Mouse (Mus musculus) T-helper 17 cell (primary cell): ENCODE results near the gene Nes.

Source experiments
- in situ Hi-C, 2 experiments: fragments of 300-600 bp; cut with MboI, MseI; formaldehyde crosslinking; loops; 1 replicate in 1 of 2; 2 replicates in 1 of 2; pipeline ENCODE4 v1.15.1; 2025; ENCODE audit warnings: high pct_unique_total_duplicates in 2 of 2

Nes gene

GRCm38 (mm10) chr3:87970939-87971488 lies at the start of gene Nes:
Gene Nes, plus strand, starts transcription at chr3:87971078.
- in situ Hi-C loops: loop anchor here in 1 of 2 experiments (10.0 to 25.0 kb wide), 2 partner anchors 1316 to 1466 kb away; partner anchors contain the start of genes Pbxip1 and Pygo2

DNA sequence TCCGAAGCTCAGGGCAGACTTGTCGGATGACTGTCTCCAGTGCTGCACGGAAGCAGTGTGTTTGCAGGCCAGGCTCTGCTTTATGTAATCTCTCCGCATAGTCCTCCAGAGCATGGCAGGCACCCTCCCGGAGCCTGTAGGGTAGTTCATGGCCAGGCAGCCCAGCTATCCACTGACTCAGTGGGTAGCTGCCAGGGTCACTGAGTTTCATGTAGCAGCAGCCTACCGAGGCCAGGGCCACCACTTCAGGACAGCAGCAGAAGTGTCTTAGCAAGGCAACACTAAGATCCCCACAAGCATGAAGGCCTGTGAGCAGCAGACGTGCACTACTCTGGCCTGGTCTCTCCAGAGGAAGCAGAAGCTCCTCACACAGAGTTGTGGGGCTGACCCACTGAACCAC lies 45.9 kb upstream of the Nes start:
- in situ Hi-C loops: loop anchor here in 1 of 2 experiments (5.0 kb wide), 1 partner anchor 33 kb away; no protein-coding TSS in a partner anchor

- in situ Hi-C loops: loop anchor here in 1 of 2 experiments (5.0 kb wide), 1 partner anchor 35 kb away; no protein-coding TSS in a partner anchor
Observed at GRCm38 (mm10) chr3:87927452-87927851, 43.4 kb upstream of the Nes start.

GRCm38 (mm10) chr3:87929341-87930077 lies 41.4 kb upstream of the Nes start:
- in situ Hi-C loops: loop anchor here in 1 of 2 experiments (5.0 kb wide), 1 partner anchor 37 kb away; no protein-coding TSS in a partner anchor

DNA sequence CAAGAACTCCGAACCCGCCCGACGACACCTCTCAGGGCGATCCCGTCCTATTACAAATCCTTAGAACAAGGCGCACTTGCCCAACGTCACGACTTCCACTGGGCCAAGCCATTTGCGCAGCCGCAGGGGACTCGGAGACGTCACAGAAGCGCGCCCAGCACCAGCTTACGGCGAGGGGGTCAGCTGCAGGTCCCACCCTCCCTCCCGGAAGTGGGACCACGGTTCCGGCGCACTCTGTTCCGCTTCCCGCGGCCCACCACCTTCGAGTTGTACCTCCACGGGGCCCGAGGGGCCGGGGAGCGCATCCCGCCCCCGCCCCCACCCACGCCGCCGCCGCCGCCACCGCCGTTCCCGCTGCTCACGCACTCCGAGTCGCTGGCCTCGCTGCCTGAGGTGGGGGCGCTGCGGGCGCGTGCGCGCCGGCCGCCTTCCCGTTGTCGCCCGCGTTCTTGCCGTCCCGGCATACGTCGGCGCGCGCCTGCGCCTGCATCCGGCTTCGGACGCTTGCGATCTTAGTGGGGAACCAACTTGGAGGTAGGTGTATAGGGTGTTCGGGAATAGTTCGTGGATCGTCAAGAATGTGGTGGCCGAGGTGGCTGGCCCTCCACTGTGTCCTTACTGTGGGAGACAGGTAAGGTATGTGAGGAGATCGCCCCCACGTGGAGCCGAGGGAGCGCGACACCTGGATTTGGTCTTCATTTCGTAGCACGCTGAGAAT lies 40.6 kb upstream of the Nes start, which contains the start of the genes Isg20l2 and Rrnad1:
Gene Isg20l2, plus strand, starts transcription at position 237 of the 718 bp plus-strand sequence.
Gene Rrnad1, minus strand, starts transcription at position 640 of the 718 bp plus-strand sequence.
- in situ Hi-C loops: no loop called here

- in situ Hi-C loops: no loop called here
Observed at GRCm38 (mm10) chr3:87934026-87934425, 36.9 kb upstream of the Nes start.

DNA sequence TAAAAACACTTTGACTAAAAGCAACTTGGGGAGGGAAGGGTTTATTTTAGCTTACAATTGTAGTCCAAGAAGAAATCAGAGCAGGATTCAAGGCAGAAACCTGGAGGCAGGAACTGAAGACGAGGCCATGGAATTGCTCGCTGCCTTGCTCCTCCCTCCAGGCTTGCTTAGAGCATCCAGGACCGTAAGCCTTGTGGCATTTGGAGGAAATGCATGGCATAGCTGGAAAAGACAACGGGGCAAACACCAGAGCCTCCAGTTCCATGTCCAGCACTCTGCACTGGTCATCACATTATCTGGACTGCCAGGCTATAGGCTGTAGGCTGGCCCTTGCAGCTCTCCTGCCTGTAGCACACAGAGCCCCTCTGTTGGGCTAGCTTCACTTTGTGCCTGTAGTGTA lies 36.4 kb upstream of the Nes start:
- in situ Hi-C loops: no loop called here

DNA sequence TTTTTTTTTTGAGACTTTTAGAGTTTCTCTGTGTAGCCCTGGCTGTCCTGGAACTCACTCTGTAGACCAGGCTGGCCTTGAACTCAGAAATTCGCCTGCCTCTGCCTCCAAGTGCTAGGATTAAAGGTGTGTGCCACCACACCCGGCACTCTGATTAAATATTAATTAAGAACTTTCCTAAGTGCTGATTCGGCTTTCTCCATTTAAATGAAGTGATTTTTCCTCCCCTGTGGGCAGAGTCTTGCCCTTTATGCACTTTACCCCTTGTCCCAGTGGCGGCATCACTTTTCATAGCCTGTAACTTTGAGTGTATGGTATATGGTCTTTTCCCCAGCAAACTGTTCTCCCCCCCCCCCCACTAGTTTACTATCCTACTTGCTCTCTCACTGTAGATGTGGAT lies 35.7 kb upstream of the Nes start:
- in situ Hi-C loops: no loop called here

- in situ Hi-C loops: no loop called here
Observed at GRCm38 (mm10) chr3:87935776-87936175, 35.1 kb upstream of the Nes start.

DNA sequence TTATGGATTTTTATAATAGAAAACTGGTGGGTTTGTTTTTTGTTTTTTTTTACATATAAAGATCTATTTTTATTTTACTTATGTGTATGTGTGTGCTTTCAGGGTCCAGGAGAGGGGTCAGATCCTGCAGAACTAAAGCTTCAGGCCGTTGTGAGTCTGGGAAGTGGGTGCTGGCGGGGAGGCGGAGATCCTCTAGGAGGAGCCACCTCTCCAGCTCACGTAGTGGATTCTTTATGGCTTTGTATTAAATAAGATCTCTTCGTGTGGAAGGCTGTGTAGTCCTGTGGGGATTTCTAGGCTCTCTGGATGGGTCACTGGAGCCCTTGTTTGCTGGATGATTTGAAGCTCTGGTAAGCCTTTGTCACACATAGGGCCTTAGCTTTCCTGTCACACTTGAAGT lies 30.3 kb upstream of the Nes start:
- in situ Hi-C loops: no loop called here

GRCm38 (mm10) chr3:87942471-87942870 lies 28.4 kb upstream of the Nes start:
- in situ Hi-C loops: no loop called here

GRCm38 (mm10) chr3:87943586-87943985 lies 27.3 kb upstream of the Nes start:
- in situ Hi-C loops: no loop called here

DNA sequence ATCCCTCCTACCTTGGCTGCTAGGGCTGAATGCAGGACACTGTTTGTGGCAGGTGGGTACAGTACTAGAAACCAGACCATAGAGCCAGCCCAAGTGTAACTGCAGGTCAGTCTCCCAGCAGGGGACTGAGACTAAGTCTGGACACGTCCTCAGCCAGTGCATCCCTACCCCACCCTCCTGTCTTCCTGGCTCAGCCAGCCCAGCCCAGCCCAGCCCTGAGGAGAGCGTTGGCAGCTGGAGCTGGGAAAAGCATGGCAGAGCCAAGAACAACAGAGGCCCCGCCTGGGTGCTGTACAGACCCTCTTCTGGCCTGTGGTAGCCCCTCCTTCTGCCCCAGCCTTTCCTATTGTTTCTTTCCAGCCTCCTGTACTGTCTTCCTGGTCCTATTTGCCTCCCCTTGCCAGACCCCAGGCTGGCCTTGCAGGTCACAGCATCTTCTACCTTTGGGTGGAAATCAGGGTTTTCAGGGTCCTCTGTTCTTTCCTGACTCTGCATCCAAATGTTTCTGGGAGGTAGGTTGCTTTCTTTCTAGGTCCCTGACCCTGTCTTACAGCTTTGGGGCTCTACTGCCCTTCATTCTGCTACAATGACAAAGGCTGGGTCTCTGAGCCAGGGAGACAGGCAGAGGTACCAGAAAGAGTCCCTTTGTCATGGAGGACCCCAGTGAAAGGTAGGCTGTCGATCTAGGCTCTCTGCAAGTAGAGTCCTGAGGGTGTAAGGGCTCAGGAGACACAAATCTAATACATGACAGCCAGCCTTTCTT lies 25.9 kb upstream of the Nes start:
- in situ Hi-C loops: no loop called here

- in situ Hi-C loops: no loop called here
Observed at GRCm38 (mm10) chr3:87945781-87946540, 24.9 kb upstream of the Nes start.

DNA sequence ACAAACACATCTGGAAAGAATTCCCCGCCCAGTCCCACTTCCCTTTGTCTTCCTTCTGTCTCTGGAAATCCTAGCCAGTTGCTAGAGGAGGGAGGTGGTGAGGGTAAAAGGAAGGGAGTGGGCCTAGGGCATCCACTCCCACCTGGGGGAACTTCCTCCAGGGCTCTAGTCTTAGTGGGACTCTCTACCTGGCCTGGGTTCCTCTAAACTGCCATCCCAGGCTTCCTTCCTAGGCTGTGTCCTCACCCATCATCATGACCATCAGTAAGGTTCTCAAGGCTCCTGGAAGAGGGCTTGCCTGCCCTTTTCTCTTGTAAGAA lies 24.4 kb upstream of the Nes start:
- in situ Hi-C loops: no loop called here

DNA sequence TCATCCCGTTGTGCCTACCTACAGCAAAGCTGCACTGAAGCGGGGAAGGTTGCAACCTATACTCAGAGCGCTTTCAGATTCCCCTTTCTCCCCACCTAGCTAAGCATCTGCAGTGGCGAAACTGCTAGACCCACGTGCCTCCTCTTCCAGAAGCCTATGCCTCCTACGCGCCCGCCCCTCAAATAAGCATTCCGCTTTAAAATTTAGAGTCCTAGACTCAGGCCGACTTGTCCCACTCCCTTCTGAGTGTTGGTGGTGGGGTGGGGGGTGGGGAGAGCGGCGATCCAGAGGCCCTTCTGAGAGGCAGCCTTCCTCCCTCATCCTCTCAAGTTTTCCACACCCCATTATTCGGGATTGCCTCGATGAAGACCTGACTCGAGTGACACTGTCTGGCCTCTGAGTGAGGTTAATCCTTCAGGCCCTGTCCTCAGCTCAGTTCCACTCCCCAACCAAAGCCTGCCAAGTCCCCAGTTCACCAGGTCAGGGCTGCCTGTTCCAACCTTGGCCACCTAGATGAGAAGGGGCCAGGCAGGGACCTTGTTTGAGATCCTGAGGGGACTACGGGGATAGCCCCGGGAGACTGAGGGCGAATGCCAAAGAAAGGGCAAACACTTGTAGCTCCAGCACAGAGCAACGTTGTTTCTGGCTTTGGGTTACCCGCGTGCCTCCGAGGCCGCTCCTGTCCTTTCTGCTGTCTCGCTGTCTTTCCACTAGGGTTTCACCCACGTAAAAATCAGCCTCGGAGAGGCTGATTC lies 23.6 kb upstream of the Nes start:
- in situ Hi-C loops: no loop called here

DNA sequence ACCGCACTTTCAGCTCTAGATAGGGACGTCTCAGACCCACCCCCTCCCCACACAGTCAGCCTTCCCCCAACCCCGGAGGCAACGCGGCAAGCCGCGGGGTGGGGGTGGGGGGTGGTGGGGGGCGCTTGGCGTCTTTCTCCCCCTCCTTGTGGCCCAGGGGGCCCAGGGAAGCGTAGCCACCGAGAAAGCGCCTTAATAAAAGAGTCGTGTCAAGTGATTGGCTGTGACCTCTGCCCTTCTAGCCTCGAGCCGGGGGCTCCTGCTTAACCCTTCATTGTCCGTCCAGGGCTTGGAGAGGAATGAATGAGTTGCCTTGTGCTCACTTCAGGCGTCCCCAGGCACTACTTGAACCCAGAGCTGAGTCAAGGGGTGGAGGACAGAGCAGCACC lies 23.1 kb upstream of the Nes start:
- in situ Hi-C loops: no loop called here

DNA sequence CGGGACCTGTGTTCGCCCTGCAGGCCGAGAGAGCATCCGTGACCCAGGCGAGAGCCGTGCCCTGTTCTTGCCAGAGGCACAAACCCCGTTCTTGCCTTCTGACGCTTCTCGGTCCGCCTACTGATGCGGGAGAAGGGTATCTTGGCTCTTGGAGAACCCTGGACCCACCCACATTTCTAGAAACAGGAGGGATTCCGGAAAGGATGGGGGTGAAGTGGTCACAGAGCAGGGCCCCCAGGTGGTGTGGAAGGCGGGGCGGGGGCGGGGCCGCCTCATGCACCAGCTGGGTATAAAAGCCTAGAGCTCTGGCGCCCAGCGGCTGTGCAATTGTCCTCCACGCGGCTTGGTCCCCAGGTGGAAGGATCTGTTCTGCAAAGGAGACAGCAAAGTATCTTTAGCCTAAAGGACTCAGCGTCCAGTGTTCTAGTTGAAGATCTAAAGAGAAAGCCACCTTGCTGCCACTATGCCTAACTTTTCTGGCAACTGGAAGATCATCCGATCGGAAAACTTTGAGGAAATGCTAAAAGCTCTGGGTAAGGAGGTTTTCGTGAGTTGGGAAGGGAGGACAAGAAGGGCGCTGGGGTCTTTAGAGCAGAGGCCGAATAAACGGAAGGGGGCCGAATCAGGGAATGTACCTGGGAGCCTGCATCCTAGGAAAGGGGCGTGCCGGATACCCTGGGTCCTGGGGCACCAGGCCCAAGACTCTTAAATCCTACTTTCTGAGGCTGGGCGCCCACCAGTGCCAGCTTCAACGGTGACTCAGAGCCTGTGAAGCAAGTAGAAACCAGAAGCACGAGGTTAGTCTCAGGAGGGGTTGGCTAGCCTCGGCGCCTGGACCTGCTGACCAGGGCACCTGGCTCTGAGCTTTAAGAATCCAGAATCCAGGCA lies 22.3 kb upstream of the Nes start, which contains the start of gene Crabp2:
Gene Crabp2, plus strand, starts transcription at position 289 of the 888 bp plus-strand sequence.
- in situ Hi-C loops: no loop called here
